Mouse (Mus musculus) mesoderm, embryonic 11.5 days (tissue): ENCODE results near the gene Aftph.

ENCODE experiments used
- DNase-seq: peaks from one replicate; pipeline ENCODE4 v3.0.0-alpha.2; 2012; ENCODE audit warnings: low read depth, low spot score

The Aftph gene

DNA sequence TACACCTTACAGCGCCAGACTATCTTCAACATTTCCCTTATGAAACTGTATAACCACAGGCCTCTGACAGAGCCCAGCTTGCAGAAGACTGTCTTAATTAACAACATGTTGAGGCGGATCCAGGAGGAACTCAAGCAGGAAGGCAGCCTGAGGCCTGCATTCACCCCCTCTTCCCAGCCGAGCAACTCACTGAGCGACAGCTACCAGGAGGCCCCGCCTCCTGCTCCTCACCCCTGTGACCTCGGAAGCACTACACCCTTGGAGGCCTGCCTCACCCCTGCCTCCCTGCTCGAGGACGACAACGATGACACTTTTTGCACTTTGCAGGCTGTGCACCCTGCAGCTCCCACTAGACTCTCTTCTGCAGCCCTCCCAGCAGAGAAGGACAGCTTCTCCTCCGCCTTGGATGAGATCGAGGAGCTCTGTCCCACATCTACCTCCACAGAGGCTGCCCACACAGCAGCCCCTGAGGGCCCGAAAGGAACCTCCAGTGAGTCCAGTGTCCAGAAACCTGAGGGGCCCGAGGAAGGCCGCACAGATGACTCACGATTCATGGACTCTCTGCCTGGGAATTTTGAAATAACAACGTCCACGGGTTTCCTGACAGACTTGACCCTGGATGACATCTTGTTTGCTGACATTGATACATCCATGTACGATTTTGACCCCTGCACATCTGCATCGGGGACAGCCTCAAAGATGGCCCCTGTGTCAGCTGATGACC, 93.3 kb downstream of the Aftph start:
- DNase-seq: peak; percentile 55

DNA sequence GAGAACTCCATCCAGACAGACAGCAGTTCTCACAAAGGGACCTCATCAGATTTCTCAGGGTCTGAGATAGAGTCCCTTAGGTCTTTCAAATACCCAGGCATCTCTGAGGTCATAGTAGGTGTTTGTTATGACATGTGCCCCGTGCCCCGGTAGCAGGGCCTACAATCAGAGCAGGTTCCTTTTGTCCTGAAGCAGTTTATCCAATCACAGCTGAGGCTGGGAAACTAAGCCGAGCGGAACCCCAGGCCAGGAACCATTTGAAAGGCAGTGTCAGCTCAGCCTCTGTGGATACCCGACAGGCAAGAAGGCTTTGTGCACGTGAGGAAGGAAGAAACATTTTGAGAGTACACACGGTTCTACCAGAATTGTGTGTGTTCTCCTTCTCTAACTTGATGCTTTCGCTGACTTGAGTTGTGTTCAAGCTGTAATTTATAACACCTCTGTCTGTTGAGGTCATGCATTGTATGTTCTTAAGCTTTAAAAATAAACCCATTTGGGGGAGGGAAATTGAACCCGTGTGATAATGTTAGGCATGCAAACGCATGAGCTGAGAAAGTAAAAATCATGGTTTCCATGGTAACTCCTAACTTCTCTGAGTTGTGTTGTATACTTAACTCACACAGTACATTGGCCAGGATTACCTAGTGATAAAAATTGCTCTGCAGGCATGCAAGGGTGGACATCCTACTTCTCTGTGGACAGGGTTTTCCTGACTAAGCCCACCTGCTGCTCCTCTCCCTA, 94.2 kb downstream of the Aftph start:
- DNase-seq: no peak

DNA sequence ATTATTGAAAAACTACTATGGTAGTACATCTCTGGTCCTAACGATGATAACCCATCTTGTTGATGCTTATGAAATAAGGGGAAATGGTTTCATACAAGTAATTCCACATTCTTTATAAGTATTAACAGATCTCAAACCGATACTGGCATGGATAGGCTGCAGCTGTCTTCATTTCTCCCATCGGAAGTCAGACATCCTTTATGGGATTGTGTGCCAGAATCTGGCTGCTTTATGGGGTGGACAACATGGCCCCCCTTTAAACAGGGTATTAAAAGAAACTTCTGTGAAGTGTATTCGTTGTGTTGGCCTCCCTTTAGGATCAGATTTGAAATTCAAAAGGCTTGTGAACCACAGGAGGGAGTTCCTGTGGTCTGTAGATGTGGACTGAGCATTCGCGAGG, 95.2 kb downstream of the Aftph start:
- no peak for DNase-seq

DNA sequence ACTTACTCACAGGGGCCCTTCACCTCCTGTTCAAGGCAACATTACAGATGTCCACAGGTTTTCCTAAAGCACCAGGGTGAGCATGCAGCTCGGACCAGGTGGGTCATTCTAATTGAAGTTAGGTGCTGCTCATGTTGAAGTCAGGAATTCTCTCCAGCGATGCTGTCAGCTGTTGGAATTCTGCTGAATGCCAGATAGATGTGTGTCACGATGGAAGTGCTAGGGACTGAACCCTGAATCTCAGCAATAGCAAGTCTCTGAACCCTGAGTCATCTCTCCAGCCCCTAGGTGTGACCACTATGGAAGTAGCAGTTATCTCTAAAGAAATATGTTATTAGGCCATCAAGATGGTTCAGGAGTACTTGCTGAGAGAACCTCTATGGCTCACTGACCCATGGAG, 95.9 kb downstream of the Aftph start:
- DNase-seq: no peak

DNA sequence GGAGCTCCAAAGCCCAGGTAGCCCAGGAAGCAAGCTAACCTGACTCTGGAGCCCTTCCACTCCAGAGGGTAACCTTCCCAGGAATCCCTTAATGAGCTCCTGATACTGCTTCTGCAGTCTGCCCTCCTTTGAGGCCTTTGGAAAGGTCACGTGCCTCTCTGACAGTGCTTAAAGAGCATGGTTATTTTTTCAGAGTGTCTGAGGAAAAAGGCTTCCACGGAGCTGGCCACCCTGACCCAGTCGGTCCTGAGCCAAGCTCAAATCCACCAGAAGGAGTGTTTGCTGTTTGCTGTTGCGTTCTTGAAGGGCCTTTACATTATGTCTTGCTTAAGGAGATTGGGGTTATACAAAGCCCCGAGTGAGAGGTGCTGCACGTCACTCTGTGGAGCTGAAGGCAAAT, 96.5 kb downstream of the Aftph start:
- no peak for DNase-seq

DNA sequence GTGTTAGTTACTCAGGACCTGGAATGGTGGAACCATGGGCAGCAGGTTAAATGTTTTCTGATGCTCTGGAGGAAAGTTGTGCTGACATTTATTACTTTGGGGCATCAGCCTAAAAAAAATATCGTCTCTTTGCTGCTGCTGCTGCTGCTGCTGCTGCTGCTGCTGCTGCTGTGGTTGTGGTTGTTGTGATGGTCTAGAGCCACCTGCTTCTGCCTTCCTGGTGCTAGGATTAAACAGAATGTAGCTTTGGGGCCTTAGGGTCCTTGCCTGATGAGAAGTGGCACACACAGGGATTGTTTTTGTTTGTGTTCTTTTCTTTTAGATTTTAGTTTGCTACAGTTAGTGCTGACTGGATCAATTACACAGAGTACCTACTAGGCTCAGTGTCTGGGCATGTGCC, 97.2 kb downstream of the Aftph start:
- DNase-seq: no peak

DNA sequence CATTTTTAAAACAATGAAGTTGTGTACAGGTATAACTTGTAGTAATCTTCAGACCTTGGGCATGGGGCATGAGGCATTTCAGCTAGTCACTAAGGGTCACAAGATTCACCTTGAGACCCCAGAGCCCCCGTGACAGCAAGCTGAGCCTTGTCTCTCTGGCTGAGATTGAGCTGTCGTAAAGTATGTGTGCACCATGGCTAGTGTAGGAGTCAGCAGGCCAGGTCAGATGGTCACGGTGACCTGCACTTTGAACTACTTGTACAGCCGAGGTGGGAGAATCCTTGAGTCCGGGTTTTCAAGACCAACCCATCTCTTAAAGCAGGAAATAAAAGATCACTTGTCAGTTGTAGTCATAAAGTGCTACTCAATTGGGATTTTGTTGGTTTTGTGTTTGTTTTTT, 98.2 kb downstream of the Aftph start:
- no peak for DNase-seq

DNA sequence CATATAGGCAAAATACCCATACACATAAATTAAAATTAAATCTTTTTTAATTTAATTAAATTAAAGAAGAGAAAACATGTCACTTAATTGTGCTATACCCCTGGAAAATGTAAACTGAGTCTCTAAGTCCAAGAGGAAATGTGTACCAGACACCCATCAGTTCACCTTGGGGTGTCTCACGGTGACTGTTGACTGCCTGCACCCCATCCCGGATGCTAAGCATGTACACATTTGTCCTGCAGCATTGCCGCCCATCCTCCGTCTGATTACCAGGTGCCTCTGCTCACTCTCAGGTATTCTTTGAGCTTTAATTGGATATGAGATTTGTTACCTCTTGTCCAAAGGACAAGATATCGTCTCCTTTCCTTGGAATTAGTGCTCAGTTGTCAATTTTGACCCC, 99.1 kb downstream of the Aftph start:
- DNase-seq: no peak

DNA sequence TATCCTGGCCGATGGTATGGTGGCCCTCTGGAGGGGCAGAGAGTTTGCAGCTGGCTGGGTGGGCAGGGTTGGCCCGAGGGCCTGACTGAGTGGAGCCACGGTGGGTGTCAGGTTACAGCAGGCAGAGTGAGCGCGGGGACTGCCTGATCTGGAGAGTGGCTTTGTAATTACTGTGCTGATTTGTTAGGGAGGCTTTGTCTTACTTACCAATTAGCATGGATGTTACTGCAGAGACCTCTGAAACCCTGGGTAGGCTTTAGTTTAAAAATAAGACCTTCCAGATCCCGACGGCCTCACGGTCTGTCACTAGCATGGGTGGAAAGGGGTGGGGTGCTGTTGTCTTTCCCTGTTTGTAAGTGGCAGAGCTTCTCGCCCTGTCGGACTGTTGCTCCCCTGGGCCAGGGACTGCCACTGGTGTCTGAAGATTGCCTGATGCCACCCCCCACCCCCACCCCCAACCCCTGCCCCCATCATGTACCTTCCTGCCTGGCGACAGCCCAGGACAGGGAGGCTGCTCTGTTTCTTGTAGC, 101.4 kb downstream of the Aftph start:
- DNase-seq: peak; percentile 80

DNA sequence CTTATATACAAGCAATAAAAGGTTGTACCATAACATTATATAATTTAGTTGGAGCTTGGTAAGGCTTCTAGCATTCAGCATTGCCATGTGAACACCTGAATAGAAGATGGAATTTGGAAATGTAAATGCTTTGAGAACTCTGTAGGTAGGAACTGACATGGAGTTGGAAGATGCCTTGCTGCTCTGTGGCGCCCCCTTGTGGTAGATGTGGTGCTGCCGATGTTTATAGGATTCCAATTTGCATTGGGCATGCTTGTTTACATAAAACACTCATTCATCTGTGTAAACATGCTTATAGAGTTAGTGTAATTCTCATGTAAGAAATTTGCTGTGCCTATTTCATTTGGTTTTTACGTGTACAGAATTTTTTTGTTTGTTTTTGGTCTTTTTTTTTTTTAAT, 102.5 kb downstream of the Aftph start:
- DNase-seq: peak; percentile 72

DNA sequence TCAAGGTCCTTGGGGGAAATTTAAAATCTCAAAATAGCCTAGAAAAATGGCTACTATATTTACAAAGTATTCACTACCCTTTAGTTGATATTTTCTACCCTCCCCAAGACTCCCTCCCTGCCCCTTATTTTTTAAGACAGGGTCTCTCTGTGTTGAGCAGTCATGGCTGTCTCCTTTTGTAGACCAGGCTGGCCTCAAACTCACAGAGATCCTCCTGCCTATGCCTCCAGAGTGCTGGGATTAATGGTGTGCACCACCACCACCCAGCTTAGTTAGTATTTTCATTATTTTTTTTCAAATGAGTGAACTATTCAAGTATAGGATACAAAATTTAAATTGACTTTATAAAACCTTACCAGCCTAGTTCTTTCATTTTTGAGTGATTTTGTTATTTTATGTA, 104.3 kb downstream of the Aftph start:
- DNase-seq: no peak

DNA sequence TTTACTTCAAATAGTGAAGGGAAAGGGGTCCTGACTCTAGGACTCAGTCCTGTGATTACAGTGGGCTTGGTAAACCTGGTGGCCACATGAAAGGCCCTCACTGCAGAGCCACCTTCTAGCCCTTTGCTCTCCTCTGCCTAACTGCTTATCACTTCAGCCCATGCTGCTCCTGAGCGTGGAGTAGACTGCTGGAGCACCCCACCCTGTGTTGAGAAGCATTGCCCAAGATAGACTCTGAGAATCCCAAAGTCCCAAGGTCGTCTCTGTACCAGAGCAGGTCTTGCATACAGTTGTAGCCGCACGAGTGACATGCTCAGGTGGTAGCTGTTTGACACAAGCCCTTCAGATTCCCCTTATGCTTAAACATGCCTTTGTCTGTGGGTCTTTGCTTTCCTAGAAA, 105.3 kb downstream of the Aftph start:
- no peak for DNase-seq

DNA sequence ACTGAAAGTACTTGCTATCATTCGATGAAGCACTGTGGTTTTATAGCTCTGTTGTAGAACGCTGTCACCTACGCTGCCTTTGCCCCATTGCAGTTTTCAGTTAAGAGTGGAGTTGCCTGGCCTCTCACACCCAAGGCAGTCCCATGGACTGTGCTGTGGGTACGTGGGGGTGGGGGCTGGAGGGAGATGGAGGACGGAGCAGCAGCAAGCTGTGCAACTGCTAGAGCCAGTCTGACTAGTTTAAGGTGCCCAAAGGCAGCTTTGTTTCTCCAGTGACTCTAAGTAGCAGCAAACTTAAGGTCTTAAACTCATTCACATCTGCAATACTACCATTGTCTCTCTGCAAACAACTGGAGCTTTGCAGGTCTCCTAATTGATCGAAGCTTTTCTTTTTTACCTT, 105.7 kb downstream of the Aftph start:
- no peak for DNase-seq
